Mouse (Mus musculus): ENCODE measurements at regions not wholly inside any gene's neighbourhood (a gene's known extent, or its start where the extent isn't known, plus 50 kb on each side); places are given as distances from the start of the nearest gene placed in this dataset.

- DNase-seq, result no peak
Observed at GRCm38 (mm10) chr8:74555434-74555833, 317.5 kb upstream of the Isx start.

GRCm38 (mm10) chr8:74557539-74558464, 315.2 kb upstream of the Isx start:
- DNase-seq, result peak in 1 of 2 experiments; percentile 3

- DNase-seq, result no peak
Observed at GRCm38 (mm10) chr8:74561040-74561439, 311.9 kb upstream of the Isx start.

Data from kidney, postnatal 25 days (tissue).